Mouse (Mus musculus): Measurements from ENCODE around the gene Rnf220. TPM values are rescaled to one million over a fixed set of nuclear protein-coding genes. Genes with fewer than 3 reads are reported as not detected.

The Rnf220 gene
- total RNA-seq, 2 experiments from 2014 or later, result 6.3 to 22.1 TPM

GRCm38 (mm10) chr4:117314849-117315500 lies 181.9 kb downstream of the Rnf220 start:
- no peak for ATAC-seq (replicated peaks; ENCODE audit: low FRiP score, poor library complexity, severe bottlenecking)

GRCm38 (mm10) chr4:117313085-117313424 lies 183.8 kb downstream of the Rnf220 start:
- ATAC-seq (replicated peaks; ENCODE audit: low FRiP score, poor library complexity, severe bottlenecking), result peak; percentile 47

- peak; percentile 93 for ATAC-seq (replicated peaks; ENCODE audit: low FRiP score, poor library complexity, severe bottlenecking)
Measured at GRCm38 (mm10) chr4:117312416-117313084, 184.3 kb downstream of the Rnf220 start.

GRCm38 (mm10) chr4:117311891-117312290 lies 185.0 kb downstream of the Rnf220 start:
- ATAC-seq (replicated peaks; ENCODE audit: low FRiP score, poor library complexity, severe bottlenecking), result no peak

- ATAC-seq (replicated peaks; ENCODE audit: low FRiP score, poor library complexity, severe bottlenecking), result no peak
Measured at GRCm38 (mm10) chr4:117309427-117309826, 187.4 kb downstream of the Rnf220 start.

- no peak for ATAC-seq (replicated peaks; ENCODE audit: low FRiP score, poor library complexity, severe bottlenecking)
Measured at GRCm38 (mm10) chr4:117307270-117307669, 189.6 kb downstream of the Rnf220 start.

- ATAC-seq (replicated peaks; ENCODE audit: low FRiP score, poor library complexity, severe bottlenecking), result no peak
Measured at GRCm38 (mm10) chr4:117305461-117305860, 191.4 kb downstream of the Rnf220 start.

GRCm38 (mm10) chr4:117304239-117305025 lies 192.4 kb downstream of the Rnf220 start:
- ATAC-seq (replicated peaks; ENCODE audit: low FRiP score, poor library complexity, severe bottlenecking), result no peak

- ATAC-seq (replicated peaks; ENCODE audit: low FRiP score, poor library complexity, severe bottlenecking), result no peak
Measured at GRCm38 (mm10) chr4:117303581-117304238, 193.1 kb downstream of the Rnf220 start.

GRCm38 (mm10) chr4:117302027-117302806 lies 194.6 kb downstream of the Rnf220 start:
- ATAC-seq (replicated peaks; ENCODE audit: low FRiP score, poor library complexity, severe bottlenecking), result no peak

GRCm38 (mm10) chr4:117299921-117300320 lies 196.9 kb downstream of the Rnf220 start:
- no peak for ATAC-seq (replicated peaks; ENCODE audit: low FRiP score, poor library complexity, severe bottlenecking)

GRCm38 (mm10) chr4:117297819-117298218 lies 199.0 kb downstream of the Rnf220 start:
- ATAC-seq (replicated peaks; ENCODE audit: low FRiP score, poor library complexity, severe bottlenecking), result no peak

GRCm38 (mm10) chr4:117296849-117297593 lies 199.8 kb downstream of the Rnf220 start:
- ATAC-seq (replicated peaks; ENCODE audit: low FRiP score, poor library complexity, severe bottlenecking), result no peak

GRCm38 (mm10) chr4:117291696-117292095 lies 205.2 kb downstream of the Rnf220 start:
- no peak for ATAC-seq (replicated peaks; ENCODE audit: low FRiP score, poor library complexity, severe bottlenecking)

GRCm38 (mm10) chr4:117288927-117289801 lies 207.7 kb downstream of the Rnf220 start:
- ATAC-seq (replicated peaks; ENCODE audit: low FRiP score, poor library complexity, severe bottlenecking), result peak; percentile 79

- ATAC-seq (replicated peaks; ENCODE audit: low FRiP score, poor library complexity, severe bottlenecking), result no peak; the same call in 1 of the 2 replicates
Measured at GRCm38 (mm10) chr4:117288277-117288926, 208.4 kb downstream of the Rnf220 start.

- no peak for ATAC-seq (replicated peaks; ENCODE audit: low FRiP score, poor library complexity, severe bottlenecking)
Measured at GRCm38 (mm10) chr4:117284363-117284762, 212.5 kb downstream of the Rnf220 start.
